Mouse (Mus musculus) midbrain, postnatal 0 days (tissue): ENCODE data around the gene Daam1. TPM values are rescaled to one million over a fixed set of nuclear protein-coding genes. Genes with fewer than 3 reads are reported as not detected.
A peak's percentile ranks its signal among the peaks of the same experiment; 100 is the strongest.

Experiments
- ATAC-seq: fragments of 200-750 bp; cut with Nextera tagmentation; 2 replicates; pipeline ENCODE4 v1.8.0; 2017; ENCODE audit warnings: moderate number of reproducible peaks, mild to moderate bottlenecking, moderate TSS enrichment, moderate library complexity; ENCODE audit not compliant: low FRiP score
- DNase-seq: peaks from one replicate; pipeline ENCODE4 v3.0.0-alpha.2; 2015; ENCODE audit warnings: low spot score
- H3K27ac ChIP-seq: fragments of 300-500 bp; sonication (generic); 2 replicates; pipeline ENCODE4 v1.5.1; 2014; ENCODE audit warnings: low read depth, mild to moderate bottlenecking, low read length, mixed read lengths
- H3K27me3 ChIP-seq: fragments of 300-500 bp; sonication (generic); 2 replicates; pipeline ENCODE4 v1.6.1; 2014; ENCODE audit warnings: low read length, control low read depth, mixed read lengths; ENCODE audit not compliant: insufficient read depth
- H3K36me3 ChIP-seq: fragments of 300-500 bp; sonication (generic); 2 replicates; pipeline ENCODE4 v1.6.1; 2014; ENCODE audit warnings: low read length, control low read depth, mixed read lengths; ENCODE audit not compliant: insufficient read depth
- H3K4me1 ChIP-seq: fragments of 300-500 bp; sonication (generic); 2 replicates; pipeline ENCODE4 v1.6.1; 2014; ENCODE audit warnings: mild to moderate bottlenecking, control low read depth, antibody characterized with exemption, low read length, mixed read lengths; ENCODE audit not compliant: insufficient read depth
- H3K4me2 ChIP-seq: fragments of 300-500 bp; sonication (generic); 2 replicates; pipeline ENCODE4 v1.6.1; 2014; ENCODE audit warnings: low read depth, mild to moderate bottlenecking, low read length, mixed read lengths; ENCODE audit not compliant: poor library complexity, severe bottlenecking
- H3K4me3 ChIP-seq: fragments of 300-500 bp; sonication (generic); 2 replicates; pipeline ENCODE4 v1.5.1; 2014; ENCODE audit warnings: low read depth, mild to moderate bottlenecking, low read length, moderate library complexity
- H3K9ac ChIP-seq: fragments of 300-500 bp; sonication (generic); replicated peaks from 2 replicates; pipeline ENCODE4 v1.6.1; 2014; ENCODE audit warnings: mild to moderate bottlenecking, low read length, moderate library complexity, mixed read lengths; ENCODE audit not compliant: poor library complexity, severe bottlenecking
- H3K9me3 ChIP-seq: fragments of 300-500 bp; sonication (generic); 2 replicates; pipeline ENCODE4 v1.6.1; 2016; ENCODE audit warnings: low read length, control low read depth
- CTCF ChIP-seq: IDR thresholded peaks from 2 replicates; pipeline ENCODE4 v1.5.1; 2016; ENCODE audit warnings: antibody characterized with exemption, mild to moderate bottlenecking
- WGBS: fragments of 180-500 bp; shearing (Covaris S2); extraction: QIAGEN DNeasy Blood & Tissue Kit; methylation state at CpG from one replicate; pipeline ENCODE4 v1.1.7; 2014; 5-methylcytosine and 5-hydroxymethylcytosine counted together
- polyA plus RNA-seq: library from polyadenylated mRNA; unstranded; fragments of >200 nt; fragmentation: Nextera tagmentation; extraction: Ambion mirVana; gene quantifications from 2 replicates; pipeline ENCODE4 v1.2.1, GENCODE M21; 2015
- total RNA-seq: library from RNA; depleted of rRNA; stranded (reverse); fragments of >200 nt; gene quantifications from 2 replicates; pipeline ENCODE4 v1.2.3, GENCODE M21; 2014

The Daam1 gene
- total and polyA plus RNA-seq, 2 experiments from 2014 or later: 27.3 to 86.0 TPM

- 64% methylated on average over 8 of the region's 8 CpGs for WGBS
- Histone ChIP-seq H3K27me3 (no peaks in the 10 kb centered on the region), H3K36me3 (peaks cover 28% of the 10 kb centered on the region), H3K4me2 (no peak overlapping the region), H3K27ac (no peak overlapping the region), H3K9ac (no peak overlapping the region), H3K4me3 (no peak overlapping the region), H3K4me1 (no peaks in the 10 kb centered on the region), H3K9me3 (no peaks in the 10 kb centered on the region)
- ATAC-seq (no peak), DNase-seq (peak; percentile 14)
- no peak for TF ChIP-seq CTCF
Measured at GRCm38 (mm10) chr12:71981250-71981649, 150.4 kb downstream of the Daam1 start.

- DNase-seq (peak; percentile 40), ATAC-seq (no peak)
- no peak for TF ChIP-seq CTCF
- Histone ChIP-seq H3K27ac (no peak overlapping the region), H3K4me3 (no peak overlapping the region), H3K4me2 (no peak overlapping the region), H3K9me3 (no peaks in the 10 kb centered on the region), H3K27me3 (no peaks in the 10 kb centered on the region), H3K9ac (no peak overlapping the region), H3K4me1 (no peaks in the 10 kb centered on the region), H3K36me3 (peaks cover 28% of the 10 kb centered on the region)
- WGBS: 61% methylated on average over 5 of the region's 5 CpGs
Measured at GRCm38 (mm10) chr12:71981791-71982190, 150.9 kb downstream of the Daam1 start.

GRCm38 (mm10) chr12:71983102-71983715 is 152.3 kb downstream of the Daam1 start:
- H3K9ac ChIP-seq: no peak overlapping the region
- no peaks in the 10 kb centered on the region for H3K4me1 ChIP-seq
- no peaks in the 10 kb centered on the region for H3K9me3 ChIP-seq
- no peak overlapping the region for H3K4me2 ChIP-seq
- no peaks in the 10 kb centered on the region for H3K27me3 ChIP-seq
- H3K27ac ChIP-seq: no peak overlapping the region
- DNase-seq (no peak), ATAC-seq (no peak)
- no peak for TF ChIP-seq CTCF
- 86% methylated on average over 10 of the region's 10 CpGs for WGBS
- no peak overlapping the region for H3K4me3 ChIP-seq
- peaks cover 25% of the 10 kb centered on the region for H3K36me3 ChIP-seq

GRCm38 (mm10) chr12:71987161-71987560 is 156.3 kb downstream of the Daam1 start:
- Histone ChIP-seq H3K27me3 (no peaks in the 10 kb centered on the region), H3K9me3 (no peaks in the 10 kb centered on the region), H3K36me3 (peaks cover 50% of the 10 kb centered on the region), H3K9ac (no peak overlapping the region), H3K4me2 (no peak overlapping the region), H3K4me1 (no peaks in the 10 kb centered on the region), H3K27ac (no peak overlapping the region), H3K4me3 (no peak overlapping the region)
- ATAC-seq: no peak
- no peak for DNase-seq
- no peak for TF ChIP-seq CTCF
- WGBS: 92% methylated on average over 2 of the region's 2 CpGs

GRCm38 (mm10) chr12:71987885-71988284 is 157.0 kb downstream of the Daam1 start:
- Histone ChIP-seq H3K36me3 (peaks cover 51% of the 10 kb centered on the region), H3K9me3 (no peaks in the 10 kb centered on the region), H3K4me2 (no peak overlapping the region), H3K27me3 (no peaks in the 10 kb centered on the region), H3K27ac (no peak overlapping the region), H3K4me3 (no peak overlapping the region), H3K4me1 (no peaks in the 10 kb centered on the region), H3K9ac (no peak overlapping the region)
- WGBS: 83% methylated on average over 4 of the region's 4 CpGs
- no peak for TF ChIP-seq CTCF
- ATAC-seq: no peak
- no peak for DNase-seq

GRCm38 (mm10) chr12:71989596-71989995 is 158.7 kb downstream of the Daam1 start:
- 96% methylated on average over 17 of the region's 17 CpGs for WGBS
- ATAC-seq: no peak
- TF ChIP-seq CTCF: no peak
- DNase-seq: no peak
- H3K4me1 ChIP-seq: no peaks in the 10 kb centered on the region
- no peaks in the 10 kb centered on the region for H3K9me3 ChIP-seq
- peaks cover 49% of the 10 kb centered on the region for H3K36me3 ChIP-seq
- no peak overlapping the region for H3K9ac ChIP-seq
- H3K27ac ChIP-seq: no peak overlapping the region
- H3K4me2 ChIP-seq: no peak overlapping the region
- H3K4me3 ChIP-seq: no peak overlapping the region
- no peaks in the 10 kb centered on the region for H3K27me3 ChIP-seq
